Mouse (Mus musculus) layer of hippocampus, adult 18-20 months (tissue): Measurements from ENCODE around the gene Cd7. TPM values are rescaled to one million over a fixed set of nuclear protein-coding genes. Genes with fewer than 3 reads are reported as not detected.
"Not testable (repeated sequence)": the region's sequence is repeated elsewhere in the genome, so short reads cannot be mapped to it uniquely, and the experiment has no call there.

Experiments used
- DNase-seq, 2 experiments: peaks; one replicate each; pipeline ENCODE4 v3.0.0; 2022; ENCODE audit warnings: low spot score in 2 of 2
- long read RNA-seq: library from polyadenylated mRNA; stranded (forward); transcript quantifications from one replicate; pipeline ENCODE4 v2.0.0, GENCODE M21; 2021
- total RNA-seq, 2 experiments: library from RNA; stranded (reverse); gene quantifications; 2 replicates each; pipeline ENCODE4 v1.2.3; 2021

Cd7 gene
- total RNA-seq = not detected
- long read RNA-seq = 0 reads

DNA sequence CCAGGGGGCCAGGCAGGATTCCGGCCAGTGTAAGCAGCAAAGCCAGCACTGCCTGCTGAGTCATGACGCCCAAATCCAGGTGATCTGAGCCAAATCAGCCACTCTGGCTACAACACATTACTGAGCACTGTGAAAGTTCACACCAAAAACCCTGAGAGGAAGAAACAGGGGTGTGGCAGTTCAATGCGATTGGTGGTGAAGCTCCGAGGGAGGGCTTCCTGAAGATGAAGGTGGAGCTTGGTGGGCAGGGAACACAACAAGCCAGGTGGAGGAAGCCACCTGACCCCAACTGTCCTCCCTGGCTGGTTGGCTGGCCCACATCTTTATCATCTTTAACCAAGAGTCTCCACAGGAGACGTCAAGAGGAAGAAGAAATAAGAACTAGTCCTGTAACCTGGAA lies at the start of gene Cd7:
Gene Cd7, minus strand, starts transcription at position 117 of the 400 bp plus-strand sequence.
- no peak for DNase-seq

DNA sequence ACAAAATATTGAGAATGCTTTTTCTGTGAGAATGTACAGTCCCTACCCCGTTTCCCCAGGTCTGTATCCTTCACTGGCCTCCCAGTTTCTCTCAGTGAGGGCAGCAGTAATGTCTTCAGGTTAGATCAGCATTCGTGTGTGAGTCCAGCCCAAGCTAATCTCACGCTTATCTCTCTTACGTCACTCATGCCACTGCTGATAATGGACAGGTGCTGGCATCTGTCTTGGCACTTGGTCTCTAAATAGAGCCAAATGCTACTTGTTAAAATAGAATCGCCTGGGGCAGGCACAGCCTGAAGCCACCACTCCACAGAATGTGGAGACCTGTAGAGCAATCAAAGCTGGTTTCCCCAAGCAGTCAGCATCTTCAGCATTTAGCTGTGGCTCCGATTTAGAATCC lies 49.8 kb upstream of the Cd7 start:
- no peak for DNase-seq

DNA sequence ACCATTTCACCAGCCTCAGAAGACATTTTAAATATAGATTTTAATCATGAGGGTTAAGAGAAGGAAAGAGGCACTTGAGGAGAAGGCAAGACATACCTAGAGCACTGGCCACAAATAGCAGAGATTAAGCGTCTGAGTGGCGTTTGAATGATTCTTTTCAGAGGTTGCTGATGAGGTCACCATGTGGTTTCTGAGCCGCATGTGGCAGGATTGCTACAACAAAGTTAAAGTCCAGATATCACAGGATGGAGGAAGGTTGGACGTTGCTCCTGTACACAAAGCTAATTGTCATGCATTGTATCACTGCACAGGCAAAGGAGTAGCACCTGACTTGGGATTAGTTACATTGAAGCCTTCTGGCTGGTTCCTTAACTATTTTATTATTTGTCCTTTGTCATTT lies 47.1 kb upstream of the Cd7 start:
- DNase-seq = no peak

DNA sequence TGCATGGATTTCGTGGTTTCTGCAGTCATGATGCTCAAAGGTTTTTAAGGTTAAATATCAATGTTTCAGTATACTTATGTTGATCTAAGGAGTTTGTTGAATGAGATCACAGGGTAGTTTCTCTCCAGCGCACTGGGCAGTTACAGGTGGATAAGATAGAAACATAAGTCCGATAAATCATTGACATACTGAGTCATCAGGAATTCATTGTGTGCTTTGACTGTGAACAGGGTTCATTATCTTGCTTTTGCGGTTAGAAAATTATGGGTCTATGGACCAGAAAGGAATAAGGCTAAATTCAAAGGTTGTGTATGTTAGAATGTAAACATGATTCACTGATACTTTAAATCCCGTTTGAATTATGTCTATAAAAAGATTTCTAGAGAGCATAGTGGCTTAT lies 46.0 kb upstream of the Cd7 start:
- no peak for DNase-seq

DNA sequence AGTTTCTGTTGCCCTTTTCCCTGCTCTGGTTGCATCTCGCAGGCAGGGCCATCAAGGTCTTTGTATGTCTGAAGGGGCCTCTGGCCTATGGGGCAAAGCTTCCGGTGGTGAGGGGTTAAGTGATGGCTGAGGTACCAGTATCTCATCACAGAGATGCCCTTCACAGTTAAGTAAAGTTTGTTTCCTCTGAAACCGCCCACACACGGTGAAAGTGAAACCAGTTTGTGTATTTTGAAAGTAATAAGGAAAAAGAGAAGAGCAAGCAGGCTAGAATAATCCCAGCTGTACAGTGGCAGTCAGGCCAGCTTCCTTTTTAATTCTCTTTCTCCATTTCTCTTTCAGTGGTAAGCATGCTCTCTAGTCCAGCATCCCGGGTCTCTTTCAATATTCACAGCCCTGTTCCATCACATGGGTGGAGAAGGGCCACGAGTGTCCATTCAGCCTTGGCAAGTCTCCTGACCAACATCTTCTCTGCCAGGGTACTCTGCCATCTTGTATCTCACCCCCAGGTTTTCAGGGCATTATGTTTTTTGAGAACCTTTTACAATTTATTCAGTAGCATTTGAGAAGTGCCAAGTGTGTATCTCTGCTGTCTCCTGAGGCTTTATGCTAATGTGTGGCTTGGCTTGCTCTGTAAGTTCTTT lies 43.8 kb upstream of the Cd7 start:
- no peak for DNase-seq

DNA sequence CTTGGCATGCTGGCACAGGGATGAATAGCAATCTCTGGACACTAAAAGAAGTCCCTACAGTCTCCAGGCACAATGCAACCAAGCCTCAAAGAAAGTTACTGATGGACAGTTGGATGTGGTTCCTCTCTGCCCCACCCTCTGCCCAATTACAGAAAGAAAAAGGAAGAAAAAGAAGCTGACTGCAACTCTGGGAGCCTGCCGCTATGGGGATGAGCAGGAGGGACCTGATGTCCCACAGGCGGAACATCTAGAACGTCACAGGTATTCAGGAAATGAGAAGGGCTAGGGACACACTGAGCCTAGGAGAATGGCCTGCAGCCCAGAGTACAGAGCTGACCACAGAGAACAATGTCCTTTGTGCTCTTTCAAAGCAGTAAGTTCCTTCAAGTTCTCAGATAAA lies 43.0 kb upstream of the Cd7 start:
- DNase-seq = no peak

DNA sequence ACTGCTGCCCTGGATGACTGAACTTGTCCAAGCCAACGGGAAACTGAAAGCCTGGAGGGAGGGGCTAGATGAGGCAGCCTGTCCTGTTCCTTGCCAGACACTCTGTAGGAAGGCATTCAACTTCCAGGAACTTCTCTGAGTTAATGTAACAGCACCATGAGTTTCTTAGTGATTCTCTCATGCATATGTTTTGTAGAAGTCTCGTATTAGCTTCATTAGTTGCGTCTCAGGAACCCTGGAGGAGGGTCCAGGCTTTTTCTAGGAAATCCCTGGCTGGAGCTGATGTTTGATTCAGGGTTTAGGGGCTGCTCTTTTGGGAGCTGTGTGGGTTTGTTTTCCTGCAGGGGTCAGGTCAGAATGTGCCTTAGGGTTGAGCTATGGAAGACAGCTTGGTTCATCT lies 41.9 kb upstream of the Cd7 start, which contains the start of gene Sectm1a:
Gene Sectm1a, minus strand, starts transcription at position 101 of the 400 bp plus-strand sequence.
- no peak for DNase-seq

DNA sequence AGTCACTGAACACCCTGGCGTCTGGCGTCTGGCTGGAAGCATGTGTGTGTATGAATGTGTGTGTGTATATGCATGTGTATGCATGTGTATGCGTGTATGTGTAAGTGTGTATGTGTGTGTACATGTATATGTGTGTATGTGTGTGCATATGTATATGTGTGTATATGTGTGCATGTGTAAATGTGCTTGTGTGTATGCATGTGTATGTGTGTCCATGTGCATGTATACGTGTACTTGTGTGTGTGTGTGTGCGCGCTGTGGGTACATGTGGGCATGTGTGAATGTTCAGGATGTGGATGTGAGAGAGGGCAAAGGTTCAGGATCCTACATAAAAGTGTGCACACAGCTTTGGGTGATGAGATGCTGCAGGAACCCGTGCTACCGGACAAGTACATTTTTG lies 41.1 kb upstream of the Cd7 start:
- DNase-seq = no peak

DNA sequence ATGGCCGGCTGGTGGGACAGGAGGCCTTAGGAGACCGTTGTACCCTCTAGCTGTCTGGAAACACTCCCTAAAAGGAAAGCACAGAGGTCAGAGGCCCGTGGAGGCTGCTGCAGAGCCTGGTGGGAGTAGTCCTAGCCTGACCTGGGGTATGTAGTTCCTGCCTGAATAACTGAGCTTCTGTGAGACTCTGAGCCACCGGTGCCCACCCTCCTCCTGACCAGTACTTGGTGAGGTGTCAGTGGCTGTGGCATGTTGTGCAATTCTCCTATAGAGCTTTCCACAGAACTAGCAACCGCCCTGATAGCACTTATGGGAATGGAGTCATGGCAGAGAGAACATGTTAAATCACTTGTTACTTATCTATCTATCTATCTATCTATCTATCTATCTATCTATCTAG lies 36.4 kb upstream of the Cd7 start:
- no peak for DNase-seq

DNA sequence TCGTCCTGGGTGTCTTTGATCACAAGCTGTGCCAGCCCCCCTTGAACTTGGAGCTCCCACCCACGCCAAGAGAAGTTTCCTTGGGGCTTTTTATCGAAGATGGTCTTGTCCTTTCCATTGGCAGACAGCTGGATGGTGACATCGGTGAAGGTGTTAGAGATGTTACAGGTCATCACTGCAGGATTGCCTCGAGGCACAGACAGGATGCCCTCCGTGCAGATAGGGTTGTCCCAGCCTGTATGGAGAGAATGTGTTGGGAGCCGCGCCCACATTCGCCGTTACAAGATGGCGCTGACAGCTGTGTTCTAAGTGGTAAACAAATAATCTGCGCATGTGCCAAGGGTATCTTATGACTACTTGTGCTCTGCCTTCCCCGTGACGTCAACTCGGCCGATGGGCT lies 30.4 kb upstream of the Cd7 start:
- not testable (repeated sequence) for DNase-seq

DNA sequence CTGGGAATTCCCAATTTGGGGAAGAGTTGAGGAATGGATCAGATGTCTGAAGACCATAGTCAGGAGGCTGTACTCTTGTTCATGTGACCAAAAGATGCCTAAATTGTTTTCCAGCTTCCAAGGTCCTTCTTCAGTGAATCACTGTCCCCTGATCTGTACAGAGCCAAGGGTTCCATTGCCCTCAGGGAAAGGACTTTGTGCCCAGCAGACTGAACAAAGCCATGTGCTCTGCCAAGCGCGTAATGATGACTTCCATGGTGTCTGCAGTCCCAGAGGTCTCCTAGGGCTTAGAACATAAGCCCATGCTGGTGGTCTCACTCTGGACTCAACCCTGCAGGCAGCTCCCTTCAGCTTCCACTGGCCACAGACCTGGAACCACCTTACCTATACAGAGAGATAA lies 28.7 kb upstream of the Cd7 start:
- DNase-seq = no peak

DNA sequence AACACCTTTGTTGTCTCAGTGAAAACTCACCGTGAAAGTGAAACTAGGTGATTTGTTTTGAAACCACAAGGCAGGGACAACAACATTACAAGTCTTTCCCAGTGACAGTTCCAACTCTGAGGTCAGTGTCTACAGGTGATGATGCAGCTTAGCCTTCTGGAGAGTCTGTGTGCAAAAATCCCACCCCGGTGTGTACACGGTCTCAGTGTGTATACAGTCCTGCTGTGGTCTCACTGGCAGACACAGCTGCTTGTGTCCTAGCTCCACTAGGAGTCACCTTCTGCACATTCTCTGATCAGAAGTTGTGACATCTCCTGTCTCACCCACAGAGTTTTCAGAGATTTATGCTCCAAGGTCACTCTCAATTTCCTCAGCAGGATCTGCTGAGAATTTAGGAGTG lies 25.0 kb upstream of the Cd7 start:
- no peak for DNase-seq

DNA sequence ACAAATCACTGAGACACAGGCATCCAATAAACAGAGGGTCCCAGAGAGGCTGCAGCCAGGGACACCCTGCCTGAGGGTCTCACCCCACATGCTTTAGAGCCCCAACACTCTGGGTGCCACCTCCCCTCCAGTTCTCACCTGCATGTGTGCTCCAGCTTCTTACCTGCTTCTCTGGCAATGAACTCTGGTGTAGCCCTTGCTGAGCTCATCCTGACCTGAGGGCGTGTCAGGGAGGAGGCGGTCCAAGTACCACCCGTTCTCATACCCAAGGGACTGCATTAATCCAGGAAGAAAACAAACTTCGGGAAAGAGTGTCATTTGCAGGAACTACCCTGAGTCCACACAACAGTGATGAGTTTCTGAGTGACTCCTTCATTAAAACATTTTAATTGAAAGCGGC lies 24.2 kb upstream of the Cd7 start, which contains the start of gene Sectm1b:
Gene Sectm1b, minus strand, starts transcription at position 191 of the 400 bp plus-strand sequence.
- DNase-seq = no peak

DNA sequence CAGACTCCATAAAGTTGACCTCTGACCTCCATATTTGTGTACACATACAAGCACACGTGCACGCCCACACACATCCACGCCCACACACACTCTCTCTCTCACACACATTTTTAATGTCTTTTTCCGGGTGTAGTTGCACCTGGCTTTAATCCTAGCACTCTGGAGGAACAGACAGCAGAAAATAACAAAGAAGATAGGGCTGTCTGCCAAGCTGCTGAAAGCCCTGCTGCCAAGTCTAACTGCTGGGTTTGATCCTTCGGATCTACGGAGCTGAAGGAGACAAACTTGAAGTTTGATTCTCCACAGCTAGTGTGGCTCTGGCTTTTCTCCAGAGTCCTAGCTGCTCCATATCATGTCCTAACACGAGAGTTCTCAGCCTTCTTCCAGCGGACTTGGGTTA lies 22.4 kb upstream of the Cd7 start:
- DNase-seq = peak in 1 of 2 experiments; percentile 28

DNA sequence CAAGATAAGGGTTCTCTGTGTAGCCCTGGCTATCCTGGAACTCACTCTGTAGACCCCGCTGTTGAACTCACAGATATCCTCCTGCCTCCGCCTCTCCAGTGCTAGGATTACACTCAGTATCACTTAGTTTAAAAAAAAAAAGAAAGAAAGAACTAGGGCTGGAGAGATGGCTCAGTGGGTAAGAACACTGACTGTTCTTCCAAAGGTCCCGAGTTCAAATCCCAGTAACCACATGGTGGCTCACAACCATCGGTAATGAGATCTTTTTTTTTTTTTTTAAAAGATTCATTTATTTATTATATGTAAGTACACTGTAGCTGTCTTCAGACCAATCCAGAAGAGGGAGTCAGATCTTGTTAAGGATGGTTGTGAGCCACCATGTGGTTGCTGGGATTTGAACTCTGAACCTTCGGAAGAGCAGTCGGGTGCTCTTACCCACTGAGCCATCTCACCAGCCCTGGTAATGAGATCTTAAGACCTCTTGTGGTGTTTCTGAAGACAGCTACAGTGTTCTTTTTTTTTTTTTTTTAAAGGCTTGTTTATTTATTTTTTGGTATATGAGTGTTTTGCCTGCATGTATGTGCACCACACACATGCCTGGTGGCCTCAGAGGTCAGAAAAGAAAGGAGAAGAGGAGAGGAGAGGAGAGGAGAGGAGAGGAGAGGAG lies 21.3 kb upstream of the Cd7 start:
- not testable (repeated sequence) for DNase-seq

DNA sequence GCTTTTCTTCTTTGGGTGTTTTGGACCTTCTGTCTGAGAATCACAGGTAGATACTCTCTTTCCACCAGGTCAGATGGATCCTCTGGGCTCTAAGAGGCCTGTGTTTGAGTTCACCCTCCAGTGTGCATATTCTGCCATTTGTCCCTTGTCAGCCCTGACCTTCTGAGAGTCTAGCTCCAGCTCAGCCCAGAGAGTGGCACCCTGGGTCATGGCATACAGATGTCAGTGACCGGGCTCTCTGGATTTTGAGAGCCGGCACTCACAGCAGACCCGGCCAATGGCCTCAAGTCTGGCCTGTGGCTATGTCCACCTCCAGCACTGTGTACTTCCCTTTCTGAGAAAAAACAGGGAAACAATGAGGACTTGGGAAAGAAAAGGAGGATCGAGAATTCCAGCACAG lies 20.3 kb upstream of the Cd7 start:
- no peak for DNase-seq

DNA sequence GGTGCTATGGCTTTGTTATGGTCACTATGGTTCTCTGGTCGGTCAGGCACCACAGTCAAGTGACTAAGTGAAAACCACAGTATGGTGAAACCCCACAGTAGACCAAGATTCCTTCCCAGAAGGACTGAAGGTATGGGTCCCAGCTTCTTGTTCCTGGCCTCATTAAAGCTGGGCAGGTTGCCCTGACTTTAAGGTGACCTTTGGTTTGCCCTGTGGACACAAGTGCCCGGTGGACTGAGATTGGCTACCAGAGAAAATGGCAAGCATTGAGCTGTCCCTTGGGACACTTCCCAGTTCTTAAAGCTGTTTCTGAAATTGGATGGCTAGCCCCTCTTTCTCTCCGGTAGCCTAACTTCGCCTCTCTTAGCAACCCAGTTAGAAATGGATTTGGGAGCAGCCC lies 19.7 kb upstream of the Cd7 start:
- DNase-seq = no peak

DNA sequence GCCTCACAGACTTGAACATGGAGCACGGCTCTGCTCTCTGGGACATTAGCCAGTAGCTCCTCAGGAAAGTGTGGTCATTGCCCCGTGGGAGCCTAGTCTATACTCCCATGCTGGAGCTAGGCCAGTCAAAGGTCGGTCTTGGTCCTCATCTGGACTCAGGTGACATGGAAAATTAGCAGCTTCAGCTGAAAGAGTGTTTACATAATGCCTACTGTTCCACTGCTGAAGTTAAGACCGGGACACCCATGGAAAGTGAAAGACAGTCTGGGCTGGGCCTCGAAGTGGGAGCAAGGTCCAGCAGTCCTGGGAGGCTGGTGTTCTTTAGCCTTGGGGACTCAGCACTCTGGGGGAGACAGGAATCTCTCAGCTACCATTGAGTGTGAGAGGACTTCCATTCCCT lies 18.9 kb upstream of the Cd7 start:
- DNase-seq = no peak

DNA sequence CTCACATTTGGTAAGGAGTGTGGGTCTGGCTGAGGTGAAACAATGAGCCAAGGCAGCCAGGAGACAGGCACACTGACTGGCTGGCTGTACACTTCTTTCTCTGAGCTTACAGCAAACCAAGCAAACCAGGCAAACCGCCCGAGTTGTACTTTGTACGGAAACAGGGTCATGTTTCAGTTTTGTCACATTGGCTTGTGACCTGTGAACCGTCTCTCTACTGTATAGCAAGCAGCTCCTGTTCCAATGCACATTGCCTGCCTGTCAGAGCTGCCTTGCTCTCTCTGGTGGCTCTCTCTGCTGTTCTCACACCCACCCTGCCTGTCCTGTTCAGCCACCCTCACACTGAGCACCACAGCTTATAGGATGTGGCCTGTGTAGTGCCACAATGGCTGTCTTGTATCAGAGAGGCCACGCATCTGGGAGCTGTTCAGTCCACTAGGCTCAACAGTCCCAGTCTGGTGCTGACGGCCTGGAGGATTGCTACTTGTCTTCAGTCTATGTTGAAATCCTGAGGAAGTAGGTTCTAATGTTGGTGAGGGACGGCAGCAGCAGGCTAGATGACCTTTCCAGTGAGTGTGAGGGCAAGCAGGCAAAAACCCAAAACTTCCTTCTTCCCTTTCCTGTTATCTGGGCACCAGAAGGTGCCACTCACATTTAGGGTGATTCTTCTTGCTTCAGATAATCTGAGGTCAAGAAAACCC lies 17.5 kb upstream of the Cd7 start:
- no peak for DNase-seq

DNA sequence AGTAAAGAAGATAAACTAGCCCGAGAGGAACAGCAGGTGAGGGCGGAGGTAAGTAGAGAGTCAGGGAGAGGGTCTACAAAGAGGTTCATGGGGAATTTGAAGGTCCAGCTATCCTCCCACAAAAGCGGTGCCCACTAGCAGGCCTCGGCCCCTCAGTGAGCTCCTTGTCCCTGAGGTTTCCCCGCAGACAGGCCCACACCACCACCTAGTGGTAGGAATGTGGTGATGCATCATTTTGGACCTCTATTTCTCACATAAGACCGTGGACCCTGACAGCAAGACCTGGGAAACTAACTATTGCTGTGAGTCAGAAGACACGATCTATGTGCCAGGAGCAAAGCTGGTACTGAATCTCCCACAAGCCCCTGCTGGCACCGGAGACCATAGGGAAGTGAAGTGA lies 14.3 kb upstream of the Cd7 start:
- peak; percentile 54 to 87 for DNase-seq

DNA sequence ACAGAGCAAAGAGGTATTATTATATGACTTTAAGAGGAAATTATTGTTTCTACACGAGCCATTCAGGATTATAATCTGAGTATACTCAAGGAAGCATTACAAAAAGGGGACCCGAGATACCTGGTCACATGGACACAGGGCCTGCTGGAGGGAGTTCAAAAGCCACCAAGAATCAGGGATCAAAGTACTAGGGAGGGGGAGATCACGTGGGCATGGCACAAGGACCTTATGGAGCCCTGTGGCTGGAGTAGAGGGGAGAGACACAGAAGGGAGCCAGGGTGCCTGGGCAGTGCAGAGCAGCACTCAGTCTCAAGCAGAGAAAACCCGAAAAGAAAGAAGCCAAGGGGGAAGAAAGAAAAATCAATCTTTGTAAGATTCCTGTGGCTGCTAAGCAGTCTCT lies 13.2 kb upstream of the Cd7 start:
- DNase-seq = no peak

DNA sequence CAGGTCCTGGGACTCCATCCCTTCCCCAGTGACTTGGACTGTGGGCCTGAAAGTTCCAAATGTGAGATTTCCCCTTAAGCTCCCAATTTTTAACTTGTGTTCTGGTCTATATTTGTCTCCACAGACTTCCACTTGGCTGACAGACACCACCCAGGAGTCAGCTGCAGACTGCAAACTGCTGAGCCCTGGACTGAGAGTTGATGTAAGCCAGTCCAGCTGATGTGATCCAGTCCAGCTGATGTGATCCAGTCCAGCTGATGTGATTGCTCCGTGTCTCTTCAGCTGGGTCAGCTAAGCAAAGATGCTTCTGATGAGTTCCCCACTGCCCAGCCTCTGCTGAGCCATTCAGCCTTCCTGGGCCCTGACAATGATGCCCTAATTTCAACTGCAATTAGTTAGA lies 12.6 kb upstream of the Cd7 start:
- no peak for DNase-seq

DNA sequence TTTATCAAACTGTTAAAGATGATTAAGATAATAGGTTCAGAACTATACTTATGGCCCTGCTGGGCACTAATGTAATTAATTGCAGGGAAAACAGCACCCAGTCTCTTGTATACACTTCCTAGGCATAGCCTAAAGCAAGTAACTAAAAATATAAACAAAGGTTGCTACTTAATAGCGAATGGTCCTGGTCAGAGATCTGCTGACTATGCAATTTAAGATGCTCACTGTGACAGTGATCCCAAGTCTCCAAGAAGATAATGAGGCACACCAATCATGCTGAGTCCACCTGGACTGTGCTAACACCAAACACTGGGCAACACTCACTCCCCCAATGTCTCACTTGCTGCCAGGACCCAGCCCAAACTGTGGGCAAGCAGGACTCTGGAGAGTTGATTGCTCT lies 10.6 kb upstream of the Cd7 start:
- no peak for DNase-seq
